Mouse (Mus musculus) G1E-ER4 (cell line): ENCODE results near the gene Adam3. TPM values are rescaled to one million over a fixed set of nuclear protein-coding genes. Genes with fewer than 3 reads are reported as not detected.

Experiments used
- GATA1 ChIP-seq: IDR thresholded peaks from one replicate; pipeline ENCODE4 v1.8.0; 2012; ENCODE audit warnings: low read length, inconsistent platforms
- polyA plus RNA-seq: library from polyadenylated mRNA; stranded (reverse); fragments of >175 nt; gene quantifications from 2 replicates; pipeline ENCODE4 v1.2.3, GENCODE M21; 2012

The Adam3 gene
- polyA plus RNA-seq = not detected in 2 replicates

- no peak for TF ChIP-seq GATA1
These were observed at the start of gene Adam3 for GRCm38 (mm10) chr8:24725630-24726029. Gene Adam3 (minus strand): TSS chr8:24725852.

GRCm38 (mm10) chr8:24724886-24725626, 596 bp downstream of the Adam3 start:
- no peak for TF ChIP-seq GATA1

Other genes with a start within 250 kb of the Adam3 start
- gene Adam5, start 98.5 kb upstream of the Adam3 start, polyA plus RNA-seq = not detected in 2 replicates